Mouse (Mus musculus) c-Kit-negative CD71-positive TER-119-positive erythroid progenitor cells, embryonic 14.5 days (primary cell): ENCODE data around the gene Adi1.

ENCODE experiments used
- DNase-seq: peaks from one replicate; pipeline ENCODE4 v3.0.0-alpha.2; 2013; ENCODE audit warnings: low read depth, low spot score

The Adi1 gene

DNA sequence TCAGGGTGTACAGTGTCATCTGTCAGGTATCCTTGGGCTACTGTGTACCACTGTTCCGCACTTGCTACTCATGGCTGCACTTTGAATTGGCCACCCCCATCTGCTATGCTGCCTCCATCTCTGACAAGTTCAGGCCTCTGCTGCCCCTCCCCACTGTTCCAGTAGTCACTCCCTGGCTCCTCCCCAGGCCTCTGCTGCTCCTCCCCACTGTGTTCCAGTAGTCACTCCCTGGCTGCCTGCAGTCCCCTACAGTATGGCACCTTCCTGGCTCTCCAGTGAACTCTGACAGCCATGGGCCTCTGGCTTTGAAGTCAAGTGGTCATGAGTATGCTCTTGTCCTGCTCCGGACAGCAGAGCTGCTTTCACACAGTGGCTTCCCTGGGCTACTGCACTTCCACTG, 19.2 kb downstream of the Adi1 start:
- DNase-seq = no peak

DNA sequence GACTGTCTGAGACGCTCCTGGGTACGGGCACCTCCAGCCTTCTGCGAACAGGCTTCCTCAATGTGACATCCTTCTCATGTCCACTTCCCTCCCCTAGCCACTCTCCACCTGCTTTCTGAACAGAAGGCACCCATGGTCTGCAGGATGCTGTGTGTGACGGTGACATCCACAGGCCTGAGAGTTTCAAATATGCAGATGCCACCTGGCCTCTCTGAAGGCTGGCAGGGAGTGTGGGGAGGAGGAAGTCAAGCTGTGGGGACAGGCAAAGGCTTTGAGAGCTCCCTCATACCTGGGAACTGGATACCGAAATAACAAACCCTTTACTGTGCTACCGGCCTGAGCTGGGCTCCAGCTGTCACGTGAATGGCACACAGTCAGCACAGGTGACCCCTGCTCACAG, 19.7 kb downstream of the Adi1 start:
- no peak for DNase-seq

DNA sequence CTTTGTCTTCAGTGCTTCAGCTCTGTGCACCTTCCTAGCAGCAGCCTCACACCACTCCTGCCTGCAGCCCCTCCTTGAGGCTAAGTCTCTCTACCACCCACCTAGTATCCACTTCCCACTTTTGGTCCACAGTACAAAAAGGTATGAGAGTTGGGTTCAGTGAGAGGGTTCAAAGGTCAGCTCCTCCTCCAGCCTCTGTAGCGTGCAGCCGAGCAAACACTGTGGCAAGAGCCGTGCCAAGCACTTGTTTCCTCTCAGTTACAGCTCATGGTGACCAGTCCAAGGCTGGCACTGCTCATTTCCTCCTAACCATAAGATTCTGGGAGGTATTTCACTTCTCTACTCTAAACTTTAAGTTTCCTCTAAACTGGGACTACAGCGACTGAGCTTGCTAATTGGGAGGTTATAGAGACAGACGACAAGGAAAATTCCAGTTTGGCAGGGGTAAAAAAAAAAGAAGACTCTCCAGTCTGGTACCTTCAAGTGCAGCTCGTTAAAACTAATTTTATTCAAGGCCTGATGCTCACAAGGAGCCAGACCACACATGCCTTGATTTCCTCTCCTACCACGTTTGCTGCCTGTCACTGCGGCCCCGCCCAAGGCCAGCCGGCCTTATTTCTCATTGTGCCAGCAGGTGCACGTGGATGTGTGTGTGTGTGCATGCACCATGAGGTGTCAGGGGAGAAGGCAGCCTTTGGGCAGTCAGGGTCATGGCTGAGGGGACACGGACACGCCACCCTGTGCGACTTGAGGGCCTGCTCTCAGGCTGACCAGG, 23.0 kb downstream of the Adi1 start:
- DNase-seq = no peak

DNA sequence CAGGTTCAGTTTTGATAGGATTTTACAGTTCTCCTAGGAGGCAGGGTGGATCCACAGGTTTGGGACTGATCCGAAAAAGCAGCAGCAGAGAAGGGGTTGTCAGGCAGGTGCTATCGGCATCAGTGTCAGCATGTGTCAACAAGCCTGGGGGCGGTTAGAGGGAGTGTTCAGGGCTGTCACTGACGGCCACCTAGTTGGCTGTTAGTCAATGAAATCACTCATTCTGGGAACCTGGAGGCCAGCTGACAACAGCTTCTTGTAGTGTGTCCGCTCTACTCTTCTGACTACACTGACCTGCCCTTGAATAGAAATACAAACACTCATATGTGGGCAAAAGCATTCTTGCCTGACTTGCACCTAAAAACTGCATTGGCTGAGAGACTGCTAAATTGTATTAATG, 24.1 kb downstream of the Adi1 start:
- DNase-seq = no peak

DNA sequence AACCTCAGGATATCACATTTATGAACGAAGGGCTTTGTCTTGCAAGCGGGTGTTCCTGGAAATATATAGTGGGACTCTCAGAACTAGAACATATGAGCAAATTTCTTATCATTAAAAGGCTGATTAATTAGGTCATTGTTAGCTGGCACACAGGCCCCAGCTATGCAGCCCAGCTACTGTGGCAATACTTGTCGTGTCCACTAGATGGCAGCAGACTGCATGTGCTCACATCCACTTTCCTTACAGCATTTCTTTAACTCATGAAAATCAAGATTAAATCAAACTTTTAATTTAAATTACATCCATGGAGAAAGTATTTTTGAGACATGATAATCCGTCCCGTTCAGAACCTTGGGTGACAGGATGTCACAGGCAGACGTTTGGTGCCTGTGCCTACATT, 24.6 kb downstream of the Adi1 start:
- DNase-seq = peak; percentile 55

DNA sequence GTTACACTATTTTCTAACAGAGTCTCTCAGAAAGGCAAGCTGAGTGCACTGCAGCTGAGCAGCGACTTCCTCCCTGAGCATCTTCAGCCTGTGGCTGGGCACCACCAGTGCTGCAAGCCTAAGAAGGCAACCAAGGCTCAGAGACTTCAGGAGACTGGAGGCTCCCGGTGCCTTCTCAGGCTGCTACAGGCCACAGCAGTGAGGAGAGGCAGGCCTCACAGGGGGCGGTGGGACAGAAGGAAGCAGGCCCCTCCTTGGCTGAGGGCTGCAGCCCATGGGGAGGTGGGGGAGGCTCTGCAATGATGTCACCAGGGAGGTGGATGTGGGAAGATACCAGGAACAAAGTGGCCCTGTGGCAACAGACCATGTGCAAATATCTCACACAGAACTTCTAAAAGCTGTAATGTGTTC, 25.1 kb downstream of the Adi1 start:
- no peak for DNase-seq

DNA sequence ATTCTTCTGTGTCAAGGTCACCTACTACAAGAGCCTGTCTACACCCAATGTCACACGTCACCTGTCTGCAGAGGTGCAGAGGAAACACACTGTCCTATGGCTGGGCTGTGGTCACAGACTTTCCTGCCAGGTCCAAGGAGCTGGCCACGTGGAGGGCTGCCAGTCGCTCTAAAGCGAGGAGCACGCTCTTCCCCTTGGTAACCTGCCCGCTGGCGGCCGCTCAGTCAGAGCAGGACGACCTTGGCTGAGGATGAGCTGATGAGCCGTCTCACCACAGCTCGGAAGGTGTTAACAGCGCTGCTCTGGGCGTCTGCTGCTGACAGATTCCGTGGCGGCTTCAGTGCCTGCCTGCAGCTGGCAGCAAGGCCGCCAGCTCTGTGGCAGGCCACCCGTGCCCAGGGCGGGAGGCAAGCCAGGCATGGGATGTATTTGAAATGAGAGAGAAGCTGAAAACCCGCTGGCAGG, 25.6 kb downstream of the Adi1 start:
- DNase-seq = no peak

DNA sequence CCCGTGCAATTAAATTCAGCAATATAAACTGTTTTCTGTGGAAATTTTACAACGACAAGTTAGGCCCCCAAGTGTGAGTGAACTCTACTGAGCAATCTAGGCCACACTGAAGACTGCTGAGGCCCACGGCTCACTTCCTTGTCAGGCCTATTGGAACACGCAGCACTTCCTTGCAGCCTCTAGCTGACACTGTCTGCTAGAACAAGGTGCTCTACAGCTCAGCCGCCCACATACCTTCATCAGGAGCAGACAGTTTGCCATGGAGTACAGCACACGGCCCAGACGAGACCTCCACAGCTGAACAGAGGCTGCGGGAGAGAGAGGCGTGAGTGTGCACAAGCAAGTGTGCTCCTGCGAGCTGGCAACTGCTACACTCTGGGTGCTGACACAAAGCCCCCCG, 26.3 kb downstream of the Adi1 start:
- DNase-seq = no peak

DNA sequence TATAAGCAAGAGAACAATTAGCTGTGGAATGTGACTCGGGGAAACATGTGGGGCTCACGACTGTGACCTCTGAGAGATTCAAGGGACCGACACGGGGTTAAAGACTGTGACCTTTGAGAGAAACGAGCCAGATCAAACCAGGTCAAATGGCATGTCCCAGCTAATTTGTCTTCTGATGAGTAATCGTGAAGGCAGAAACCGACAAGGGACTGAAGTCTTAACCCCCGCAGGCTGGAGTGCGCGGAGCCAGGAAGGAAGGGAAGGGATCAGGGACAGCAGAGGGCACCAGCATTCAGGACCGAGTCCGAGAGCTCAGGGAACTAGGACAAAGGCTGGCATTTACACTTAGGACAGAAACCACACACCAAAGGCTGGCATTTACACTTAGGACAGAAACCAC, 29.4 kb downstream of the Adi1 start:
- no peak for DNase-seq

DNA sequence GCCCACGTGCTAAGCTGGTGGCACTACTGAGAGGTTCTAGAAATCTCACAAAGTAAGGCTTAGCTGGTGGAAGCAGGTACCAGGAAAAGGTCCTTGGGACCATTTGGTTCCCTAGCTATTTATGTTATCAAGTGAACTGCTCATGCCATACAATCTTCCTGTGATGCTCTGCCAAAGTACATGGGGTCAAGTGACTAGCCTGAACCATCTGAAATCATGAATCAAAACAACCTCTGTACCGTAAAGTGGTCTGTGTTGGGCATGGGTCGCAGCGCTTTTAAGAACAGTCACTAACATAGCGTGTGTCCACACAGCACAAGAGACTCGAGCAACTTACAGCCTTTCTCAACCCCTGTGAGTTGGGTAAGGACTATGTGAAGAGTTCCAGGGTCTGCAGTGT, 30.2 kb downstream of the Adi1 start:
- no peak for DNase-seq

DNA sequence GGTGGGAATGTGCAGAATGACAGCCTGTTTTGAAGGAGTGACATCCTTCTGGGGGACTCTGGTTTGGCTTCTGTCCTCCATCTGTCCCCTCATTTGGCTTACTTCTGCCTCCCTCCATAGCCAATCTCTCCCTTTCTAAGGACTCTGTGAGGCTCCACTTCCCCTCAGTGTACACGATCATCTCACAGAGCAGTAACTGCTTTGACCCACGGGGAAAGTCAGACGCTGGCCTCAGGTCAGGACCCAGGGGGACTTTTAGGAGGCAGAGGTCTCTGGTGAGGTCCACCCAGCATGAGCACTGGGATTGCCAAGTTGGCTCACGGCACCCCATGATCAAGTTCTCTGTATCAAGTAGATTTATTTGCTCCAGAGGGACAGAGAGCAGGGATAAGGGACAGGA, 33.1 kb downstream of the Adi1 start:
- no peak for DNase-seq

DNA sequence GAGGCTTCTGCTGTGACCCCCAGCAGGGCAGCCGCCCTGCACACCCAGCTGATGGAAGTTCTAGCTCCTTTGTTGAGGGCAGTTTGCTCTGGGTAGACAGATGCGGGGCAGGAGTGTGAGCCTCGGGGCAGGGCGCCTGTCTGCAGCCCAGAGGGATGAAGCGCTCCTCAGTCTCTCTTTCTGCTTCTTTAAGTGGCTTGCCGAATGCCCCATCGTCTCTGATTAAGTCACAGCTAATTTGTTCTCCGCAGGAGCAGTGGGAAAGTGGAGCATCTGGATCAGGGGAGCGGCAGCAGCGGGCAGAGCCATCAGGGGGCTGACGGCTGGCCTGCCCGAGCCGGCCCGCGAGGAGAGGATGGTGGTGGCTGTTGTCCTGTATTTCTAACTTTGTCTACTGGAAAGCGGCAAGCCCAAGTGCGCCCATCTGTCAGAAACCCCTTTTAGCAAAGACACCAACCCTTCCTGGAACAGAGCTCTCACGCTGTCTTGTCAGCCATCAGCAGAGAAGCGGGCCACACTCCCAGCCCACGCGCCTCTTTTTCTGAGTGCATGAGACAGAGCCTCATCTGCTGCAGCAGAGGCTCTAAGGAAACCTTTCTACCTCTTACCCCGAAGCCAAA, 35.6 kb downstream of the Adi1 start:
- no peak for DNase-seq

DNA sequence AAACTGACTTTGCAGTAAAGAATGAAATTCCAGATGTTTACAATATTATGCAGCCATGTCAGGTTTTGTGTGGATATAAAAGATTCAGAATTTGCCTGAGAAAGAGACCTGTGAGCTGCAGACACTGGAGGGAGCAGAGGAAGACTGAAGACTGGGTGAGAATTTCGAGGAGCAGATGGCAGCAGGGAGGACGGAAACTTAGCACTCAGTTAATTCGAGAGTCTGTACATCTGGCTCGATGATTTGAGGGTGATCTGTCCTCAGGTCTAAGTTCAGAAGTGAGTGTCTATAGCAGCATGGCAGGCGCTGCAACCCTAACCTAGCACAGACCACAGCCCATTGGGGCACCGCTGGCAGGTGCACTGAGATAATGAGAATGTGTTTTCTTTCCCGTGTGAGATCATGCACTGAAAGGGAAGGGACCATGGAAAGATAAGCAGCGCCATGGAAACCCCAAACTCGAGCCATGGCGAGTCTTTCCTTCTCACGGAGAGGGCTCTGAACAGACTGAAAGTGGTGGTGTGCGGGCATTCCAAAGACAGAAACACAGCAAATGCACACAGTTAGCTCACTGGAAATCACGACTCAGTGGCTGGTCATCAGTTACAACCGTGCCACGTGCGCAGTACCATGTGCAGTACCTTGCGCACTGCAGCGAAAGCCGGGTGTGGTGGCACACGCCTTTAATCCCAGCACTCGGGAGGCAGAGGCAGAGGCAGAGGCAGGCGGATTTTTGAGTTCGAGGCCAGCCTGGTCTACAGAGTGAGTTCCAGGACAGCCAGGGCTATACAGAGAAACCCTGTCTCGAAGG, 40.0 kb downstream of the Adi1 start:
- DNase-seq = no peak

DNA sequence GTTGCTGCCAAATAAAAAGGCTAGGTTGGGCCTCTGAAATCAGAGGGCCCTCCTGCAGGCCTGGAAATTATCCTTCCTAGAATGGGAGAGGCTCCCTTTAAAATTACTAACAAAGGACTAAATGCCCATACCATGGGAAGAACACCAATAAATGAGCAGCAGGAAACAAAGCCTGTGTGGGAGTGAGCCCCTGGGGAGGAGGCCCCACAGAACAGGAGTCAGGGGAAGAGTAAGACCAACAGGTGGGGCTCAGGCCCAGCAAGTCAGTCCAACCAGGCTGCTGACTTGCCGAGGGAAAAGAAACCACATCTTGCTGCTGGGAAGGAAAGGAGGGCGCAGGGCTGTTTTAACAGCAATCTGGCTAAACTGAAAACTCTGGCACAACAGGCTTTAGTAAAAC, 42.0 kb downstream of the Adi1 start:
- DNase-seq = no peak

DNA sequence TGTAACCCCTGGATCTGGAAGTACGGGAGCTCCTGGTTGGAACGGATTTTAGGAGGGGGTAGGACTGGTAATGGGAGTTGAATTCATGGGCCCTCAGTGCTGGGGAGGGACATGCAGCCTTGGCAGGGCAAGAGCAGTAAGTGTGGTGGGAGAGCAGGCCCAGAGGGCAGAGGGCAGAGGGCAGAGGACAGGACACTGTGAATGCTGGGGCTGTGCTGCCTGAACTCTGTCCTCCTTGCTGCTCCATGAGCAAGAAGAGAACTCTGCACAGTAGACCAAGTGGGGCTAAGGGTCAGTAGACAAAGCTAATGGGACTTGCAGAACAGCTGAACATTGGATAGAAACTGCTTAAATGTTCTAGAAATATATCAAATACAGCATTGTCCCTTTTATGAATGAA, 43.1 kb downstream of the Adi1 start:
- DNase-seq = no peak

DNA sequence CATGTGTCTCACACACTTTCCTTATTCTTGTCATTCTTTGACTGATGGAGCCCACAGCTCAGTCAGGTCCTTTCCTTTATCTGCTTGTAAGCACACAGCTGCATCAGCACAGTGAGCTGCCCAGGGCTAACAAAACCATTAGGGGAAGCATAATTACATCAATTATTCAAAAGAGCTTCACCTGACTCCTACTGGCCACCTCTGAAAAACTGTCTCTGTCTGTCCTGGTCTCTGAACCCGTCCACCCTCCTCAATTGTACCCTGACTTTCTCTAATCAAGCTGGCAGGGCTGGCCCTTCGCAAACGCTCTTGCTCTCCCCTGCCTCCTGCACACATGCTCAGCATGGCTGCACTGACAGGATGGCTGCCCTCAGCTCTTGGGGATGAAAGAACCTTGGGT, 49.3 kb downstream of the Adi1 start:
- DNase-seq = no peak

DNA sequence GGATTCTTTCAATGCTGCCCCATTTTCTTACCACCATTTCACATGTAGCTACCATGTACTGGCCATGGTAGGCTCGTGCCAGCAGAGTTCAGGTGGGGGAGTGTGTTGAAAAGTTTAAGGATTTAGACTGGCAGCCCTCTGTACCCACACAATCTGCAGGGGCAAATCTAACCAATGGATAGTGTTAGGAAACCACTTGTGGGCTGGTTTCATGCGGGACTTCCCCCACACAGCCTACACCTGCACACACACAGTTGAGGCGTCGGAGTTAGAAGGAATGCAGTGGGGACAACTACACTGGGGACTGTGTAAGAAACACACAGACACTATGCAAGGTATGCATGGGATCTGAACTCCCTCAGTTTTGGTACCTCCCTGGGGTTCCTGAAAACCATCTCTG, 51.2 kb downstream of the Adi1 start:
- no peak for DNase-seq

DNA sequence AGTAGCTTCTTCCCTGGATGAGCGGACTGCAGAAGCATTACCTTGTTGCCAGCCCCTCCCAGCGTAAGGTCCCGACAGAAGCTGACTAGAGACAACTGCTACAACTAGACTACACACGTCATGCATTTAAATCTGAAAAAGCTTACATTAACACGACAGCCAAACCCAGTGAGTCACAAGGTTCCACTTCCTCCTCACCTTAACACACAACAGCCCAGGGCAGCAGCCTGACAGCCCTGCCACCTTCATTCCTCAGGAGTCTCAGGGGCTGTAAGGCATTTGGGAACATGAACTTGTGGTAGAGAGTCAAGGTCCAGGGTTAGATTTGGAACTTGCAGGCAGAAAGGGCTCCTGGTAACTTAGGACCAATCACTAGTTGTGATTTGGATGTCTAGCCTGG, 52.0 kb downstream of the Adi1 start:
- DNase-seq = no peak
